Mouse (Mus musculus) myocyte (in vitro differentiated cells): ENCODE data around the gene Nr2c1.

Source experiments
- MYOG ChIP-seq, 3 experiments: IDR thresholded peaks; one replicate each; pipeline ENCODE4 v1.6.1; 2011; ENCODE audit warnings: control low read depth in 2 of 3, low read depth in 2 of 3, mild to moderate bottlenecking in 2 of 3; ENCODE audit not compliant: insufficient read length in 2 of 3, control insufficient read depth in 1 of 3, insufficient read depth in 1 of 3
- POLR2A ChIP-seq: IDR thresholded peaks from one replicate; pipeline ENCODE4 v1.6.1; 2011; ENCODE audit warnings: low read depth, mild to moderate bottlenecking, control low read depth, moderate library complexity; ENCODE audit not compliant: insufficient read length
- TCF12 ChIP-seq: IDR thresholded peaks from one replicate; pipeline ENCODE4 v1.6.1; 2011; ENCODE audit warnings: mild to moderate bottlenecking, control low read depth; ENCODE audit not compliant: poor library complexity, insufficient read depth, severe bottlenecking
- USF1 ChIP-seq: IDR thresholded peaks from one replicate; pipeline ENCODE4 v1.6.1; 2011; ENCODE audit warnings: low read depth, mild to moderate bottlenecking, control low read depth, moderate library complexity

DNA sequence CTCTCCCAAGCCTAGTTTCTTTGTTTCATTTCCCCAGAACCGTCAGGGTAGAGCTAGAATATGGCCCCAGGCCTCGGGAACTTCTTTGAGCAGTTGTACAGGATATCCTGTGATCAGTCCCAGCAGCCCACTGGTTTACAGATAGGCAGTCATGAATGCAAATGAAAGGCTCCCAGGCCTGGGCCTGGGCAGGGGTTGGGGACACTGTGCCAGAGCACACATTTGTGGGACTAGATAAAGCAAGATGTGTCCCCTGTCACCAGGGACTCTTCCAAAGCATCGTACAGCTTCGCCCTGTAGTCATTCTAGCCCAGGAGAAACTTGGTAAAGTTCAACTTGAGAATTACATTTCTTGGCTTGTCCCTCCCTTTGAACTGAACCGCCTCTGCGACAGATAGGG lies 11.1 kb downstream of the Nr2c1 start:
- no peak for TF ChIP-seq USF1
- no peak for TF ChIP-seq POLR2A
- TF ChIP-seq TCF12, result no peak
- no peak for TF ChIP-seq MYOG (IDR thresholded peaks at IDR 0.05; ENCODE audit: control insufficient read depth in 1 of 3, insufficient read depth in 1 of 3, insufficient read length in 2 of 3, low read depth in 2 of 3)
